Mouse (Mus musculus) cerebellum, postnatal 4 days (tissue): ENCODE results near the gene Exog.

Source experiments
- DNase-seq, 2 experiments: peaks; one replicate each; pipeline ENCODE4 v3.0.0; 2022; ENCODE audit warnings: low spot score in 2 of 2, mixed read lengths in 1 of 2

Gene Exog

GRCm38 (mm10) chr9:119460410-119460809 lies 15.7 kb downstream of the Exog start:
- peak; percentile 53 to 74 for DNase-seq

- DNase-seq = no peak
Observed at GRCm38 (mm10) chr9:119465056-119465455, 20.3 kb downstream of the Exog start.

- peak in 1 of 2 experiments; percentile 60 for DNase-seq
Observed at GRCm38 (mm10) chr9:119465595-119465994, 20.9 kb downstream of the Exog start.

- DNase-seq = no peak
Observed at GRCm38 (mm10) chr9:119469691-119470353, 25.1 kb downstream of the Exog start.

GRCm38 (mm10) chr9:119472412-119472918 lies 27.7 kb downstream of the Exog start:
- DNase-seq = no peak

- DNase-seq = no peak
Observed at GRCm38 (mm10) chr9:119473011-119473410, 28.3 kb downstream of the Exog start.

GRCm38 (mm10) chr9:119473608-119474164 lies 28.9 kb downstream of the Exog start:
- DNase-seq = no peak

GRCm38 (mm10) chr9:119474717-119475611 lies 30.2 kb downstream of the Exog start:
- no peak for DNase-seq

- no peak for DNase-seq
Observed at GRCm38 (mm10) chr9:119477754-119478153, 33.0 kb downstream of the Exog start.

GRCm38 (mm10) chr9:119478345-119478744 lies 33.6 kb downstream of the Exog start:
- DNase-seq = peak in 1 of 2 experiments; percentile 33

GRCm38 (mm10) chr9:119479297-119479696 lies 34.6 kb downstream of the Exog start:
- peak in 1 of 2 experiments; percentile 35 for DNase-seq

- DNase-seq = no peak
Observed at GRCm38 (mm10) chr9:119481612-119482011, 36.9 kb downstream of the Exog start.

- DNase-seq = peak in 1 of 2 experiments; percentile 51
Observed at GRCm38 (mm10) chr9:119483554-119484353, 39.0 kb downstream of the Exog start.

GRCm38 (mm10) chr9:119484420-119484819 lies 39.7 kb downstream of the Exog start:
- DNase-seq = no peak

GRCm38 (mm10) chr9:119484868-119485267 lies 40.1 kb downstream of the Exog start:
- DNase-seq = no peak

- DNase-seq = no peak
Observed at GRCm38 (mm10) chr9:119496354-119496753, 51.6 kb downstream of the Exog start.

GRCm38 (mm10) chr9:119496960-119497359 lies 52.2 kb downstream of the Exog start:
- DNase-seq = no peak

GRCm38 (mm10) chr9:119497546-119498246 lies 53.0 kb downstream of the Exog start:
- no peak for DNase-seq

GRCm38 (mm10) chr9:119498247-119498607 lies 53.5 kb downstream of the Exog start:
- no peak for DNase-seq

GRCm38 (mm10) chr9:119498885-119499284 lies 54.1 kb downstream of the Exog start:
- DNase-seq = no peak

- no peak for DNase-seq
Observed at GRCm38 (mm10) chr9:119503613-119504012, 58.9 kb downstream of the Exog start.
